Mouse (Mus musculus): ENCODE data around the gene Scn5a.
A peak's percentile ranks its signal among the peaks of the same experiment; 100 is the strongest.

The Scn5a gene

DNA sequence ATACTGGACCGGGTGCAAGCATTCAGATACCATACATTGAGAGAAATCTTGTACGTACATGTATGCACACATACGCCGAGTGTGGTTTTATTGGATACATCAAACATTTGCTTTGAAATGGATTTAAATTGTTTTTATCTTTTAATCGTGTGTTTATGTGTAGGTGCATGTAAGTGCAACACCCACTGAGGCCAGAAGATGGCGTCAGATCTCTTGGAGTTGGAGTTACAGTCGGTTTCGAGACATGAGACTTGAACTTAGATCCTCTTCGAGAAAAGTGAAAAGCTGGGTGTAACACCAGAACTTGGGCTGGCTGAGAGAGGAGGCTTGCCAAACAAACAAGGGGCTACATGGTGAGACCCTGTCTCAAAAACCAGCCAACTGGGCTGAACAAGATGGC, 75.2 kb downstream of the Scn5a start:
- no peak for DNase-seq (ENCODE audit: low spot score)

DNA sequence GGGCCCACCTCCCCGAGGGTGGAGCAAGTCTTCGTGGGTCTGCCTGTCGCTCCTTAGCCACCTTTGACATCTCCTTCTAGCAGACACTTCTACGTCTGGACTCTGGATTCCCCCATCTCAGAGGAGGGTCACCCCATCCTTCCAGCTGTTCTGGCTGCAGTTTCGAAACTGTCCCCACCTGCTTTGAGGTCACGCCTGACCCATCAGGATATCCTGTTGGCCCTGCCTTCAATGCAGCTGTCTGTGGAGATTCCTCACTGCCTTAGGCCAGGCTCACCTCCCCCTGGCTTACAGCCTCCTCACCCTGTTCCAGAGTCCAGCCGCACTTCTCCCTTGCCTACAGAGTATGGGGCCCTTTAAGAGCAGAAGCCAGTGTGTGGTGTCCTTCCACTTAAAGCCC, 79.9 kb downstream of the Scn5a start:
- DNase-seq (ENCODE audit: low spot score) = no peak

DNA sequence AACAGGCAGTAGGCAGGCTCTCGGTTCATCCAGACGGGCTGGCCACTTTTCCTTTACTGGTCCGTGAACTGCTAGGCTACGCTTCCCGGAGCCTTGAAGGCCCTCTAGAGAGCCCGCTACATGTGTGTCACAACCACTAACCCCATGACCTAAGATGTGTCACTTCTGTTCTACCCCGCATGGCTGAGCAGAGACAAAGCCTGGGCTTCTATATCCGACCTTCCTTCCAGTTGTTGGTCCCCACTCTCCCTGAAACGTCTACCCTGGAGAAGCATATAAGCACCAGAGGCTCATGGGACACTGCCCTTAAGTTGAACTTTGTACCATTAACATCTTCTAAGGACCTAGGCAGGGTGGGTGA, 80.6 kb downstream of the Scn5a start:
- DNase-seq (ENCODE audit: low spot score) = no peak

DNA sequence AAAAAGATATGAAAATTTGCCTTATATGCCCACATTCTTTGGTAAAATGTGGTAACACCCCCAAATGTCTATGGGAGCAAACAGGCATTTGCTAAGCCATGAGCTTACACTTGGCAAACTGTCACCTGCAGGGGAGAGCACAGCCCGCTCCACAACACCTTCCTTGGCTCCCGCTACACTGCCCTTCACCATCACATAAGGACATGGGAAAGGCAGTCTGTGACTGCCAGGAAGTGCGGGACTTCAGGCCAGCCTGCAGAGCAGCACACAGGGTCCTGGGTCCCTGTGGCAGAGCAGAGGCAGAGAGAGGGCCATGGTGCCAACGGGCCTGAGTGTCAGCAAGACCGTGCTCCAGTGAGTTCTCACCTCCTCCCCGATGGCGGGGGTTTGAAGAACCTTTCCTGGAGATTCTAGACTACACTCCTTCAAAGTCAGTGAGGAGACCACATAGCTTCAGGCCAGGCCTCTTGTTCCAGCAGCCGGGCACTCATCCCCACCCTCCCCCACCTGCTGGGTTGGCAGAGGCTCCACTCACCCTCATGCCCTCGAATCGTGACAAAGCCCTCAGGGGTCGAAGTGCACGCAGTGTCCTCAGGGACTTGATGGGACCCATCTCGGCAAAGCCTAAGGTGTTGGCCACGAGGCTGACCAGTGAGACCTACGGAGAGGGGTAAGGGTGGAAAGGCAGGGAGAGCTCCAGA, 81.1 kb downstream of the Scn5a start:
- no peak for DNase-seq (ENCODE audit: low spot score)

DNA sequence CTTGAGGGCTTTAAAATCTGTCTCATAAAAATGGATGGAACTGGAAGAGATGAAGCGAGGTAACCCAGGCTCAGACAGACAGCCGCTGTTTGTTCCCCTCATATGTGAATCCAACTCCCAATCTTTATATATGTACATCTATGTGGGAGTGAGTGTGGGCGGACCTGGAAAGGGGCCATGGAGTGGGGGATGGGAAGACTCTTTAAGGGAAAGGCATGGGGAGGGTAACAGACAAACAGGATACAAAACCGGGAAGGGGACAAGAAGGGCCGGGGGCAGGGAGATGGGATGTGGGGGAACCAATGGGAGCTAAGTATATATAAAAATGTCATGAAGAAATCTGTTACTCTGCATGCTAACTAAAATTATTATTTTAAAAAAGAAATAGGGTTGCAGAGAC, 81.9 kb downstream of the Scn5a start:
- no peak for DNase-seq (ENCODE audit: low spot score)

DNA sequence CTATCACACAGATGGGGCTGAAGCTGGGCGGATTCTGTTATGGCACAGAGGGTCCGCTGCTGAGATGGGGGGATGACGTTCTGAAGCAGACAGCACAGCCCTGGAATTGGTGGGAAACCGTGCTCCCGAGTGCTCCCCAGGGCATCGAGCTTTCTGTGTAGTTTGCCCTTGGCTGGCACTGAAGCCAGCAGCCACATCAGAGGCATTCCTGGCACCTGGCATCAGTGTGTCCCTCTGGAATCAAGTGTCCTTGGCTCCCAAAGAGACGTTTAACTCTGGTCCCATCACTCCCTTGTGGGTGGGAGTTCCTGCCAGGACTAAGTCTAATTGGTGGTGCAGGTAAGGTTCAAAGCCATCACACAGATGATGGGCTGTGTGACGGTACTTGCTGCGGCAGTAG, 82.5 kb downstream of the Scn5a start:
- no peak for DNase-seq (ENCODE audit: low spot score)

DNA sequence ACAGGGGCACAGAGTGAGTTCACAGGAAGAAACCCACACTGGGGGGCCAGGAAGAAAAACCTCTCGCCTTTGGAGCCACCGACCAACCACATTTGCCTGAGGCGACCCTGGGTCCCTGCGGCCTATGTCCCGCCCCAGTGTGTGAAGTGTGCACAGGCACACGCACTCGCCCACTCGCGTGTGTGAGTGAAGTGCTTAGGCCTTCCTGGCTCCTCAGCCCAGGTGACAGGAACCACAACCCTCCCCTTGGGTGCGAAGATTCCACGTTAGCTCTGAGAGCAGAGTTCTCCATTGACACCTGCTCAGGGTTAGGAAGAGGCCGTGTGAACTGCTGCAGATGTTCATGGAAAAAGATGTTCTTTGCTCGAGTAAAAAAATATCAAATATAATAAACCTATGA, 93.9 kb downstream of the Scn5a start:
- DNase-seq (ENCODE audit: low spot score) = no peak

DNA sequence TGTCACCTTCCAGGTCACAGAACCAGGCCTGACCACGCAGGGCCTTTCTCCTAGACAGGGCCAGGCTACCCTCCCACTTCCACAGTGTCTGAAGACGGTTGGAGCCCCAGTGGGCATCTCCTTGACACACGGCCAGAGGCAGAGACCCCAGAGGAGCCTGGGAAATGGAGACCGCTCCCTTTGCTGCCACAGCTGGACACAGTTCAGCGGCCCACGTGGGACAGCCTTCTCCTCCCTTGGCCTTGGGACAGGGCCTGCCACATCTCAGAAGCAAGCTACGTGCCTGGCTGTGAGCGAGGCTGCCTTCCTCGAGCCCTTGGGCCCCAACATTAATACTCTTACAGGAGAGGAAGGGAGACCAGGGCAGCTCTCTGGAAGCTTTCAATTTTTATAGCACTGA, 94.4 kb downstream of the Scn5a start:
- DNase-seq (ENCODE audit: low spot score) = no peak

DNA sequence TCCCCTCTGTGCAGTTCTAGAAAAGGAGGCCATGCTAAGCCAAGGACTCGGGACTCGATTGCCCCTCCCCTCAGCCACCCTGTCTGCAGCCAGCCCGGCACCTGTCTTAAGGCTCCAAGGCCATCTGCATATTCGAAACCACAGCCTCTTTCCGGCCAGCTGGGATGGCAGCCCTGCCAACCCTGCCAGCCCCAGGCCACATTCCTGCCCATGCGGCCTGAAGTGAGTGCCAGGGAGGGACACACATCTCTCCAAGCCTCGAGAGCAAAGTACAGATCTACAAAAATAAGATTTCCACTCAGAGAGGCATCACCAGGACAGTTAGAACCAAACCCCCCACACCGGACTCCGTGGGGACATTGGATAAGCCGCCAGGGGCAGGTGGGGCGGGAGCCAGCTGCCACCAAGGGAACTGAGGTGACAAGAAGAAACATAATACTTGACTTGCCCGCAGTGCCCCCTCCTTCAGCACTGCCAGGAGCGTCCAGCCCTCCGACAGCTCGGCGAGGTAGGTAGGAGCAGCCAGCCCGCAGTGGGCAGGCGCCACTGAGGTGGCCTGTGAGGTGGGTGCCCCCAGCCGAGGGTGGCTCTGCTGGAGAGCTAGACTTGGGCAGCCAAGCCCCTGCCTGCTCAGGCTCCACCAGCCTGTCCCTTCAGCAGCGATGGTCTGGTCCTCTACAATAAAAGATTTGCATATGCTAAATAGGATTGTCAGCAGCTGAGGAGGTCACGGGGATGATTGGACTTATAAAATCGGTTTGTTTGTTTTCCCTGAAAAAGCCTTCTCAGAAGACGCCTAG, 95.1 kb downstream of the Scn5a start:
- peak; percentile 22 for DNase-seq (ENCODE audit: low spot score)

DNA sequence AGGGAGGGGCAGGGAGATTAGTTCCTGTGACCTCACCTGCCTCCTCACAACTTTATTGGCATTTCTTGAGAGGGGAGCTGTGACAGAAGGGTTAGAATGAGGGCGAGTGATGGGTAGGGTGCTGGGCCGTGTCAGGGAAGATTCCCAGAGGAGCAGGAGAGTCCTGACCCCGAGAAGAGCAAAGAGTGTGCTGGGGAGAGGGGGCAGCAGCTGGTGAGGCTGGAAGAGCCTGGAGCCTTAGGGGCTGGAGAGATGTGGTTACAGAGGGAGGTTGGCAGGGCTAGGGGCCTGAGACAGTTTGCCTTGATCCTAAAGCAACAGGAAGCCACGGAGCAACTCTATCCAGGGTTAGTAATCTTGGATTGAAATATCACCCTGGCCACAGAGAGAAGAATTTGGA, 97.2 kb downstream of the Scn5a start:
- no peak for DNase-seq (ENCODE audit: low spot score)

DNA sequence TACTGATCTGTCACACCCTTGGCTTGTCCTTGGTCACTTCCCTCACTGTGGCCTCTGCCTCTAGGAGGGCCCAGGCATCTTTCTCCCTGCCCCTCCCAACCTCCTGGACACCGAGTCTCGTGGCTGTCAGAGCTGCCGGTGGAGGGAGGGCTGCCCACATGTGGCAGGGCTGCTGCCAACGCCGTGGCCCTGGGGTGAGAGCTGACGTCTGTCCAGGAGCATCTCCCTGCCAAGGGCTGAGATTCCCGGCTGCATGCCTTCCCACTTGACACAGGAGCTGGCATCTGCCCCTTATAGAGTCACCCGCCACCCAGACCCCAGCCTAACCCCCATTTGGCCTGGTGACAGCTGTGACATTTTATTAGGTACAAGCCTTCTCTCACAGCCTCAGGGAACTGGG, 99.5 kb downstream of the Scn5a start:
- peak; percentile 21 for DNase-seq (ENCODE audit: low spot score)

DNA sequence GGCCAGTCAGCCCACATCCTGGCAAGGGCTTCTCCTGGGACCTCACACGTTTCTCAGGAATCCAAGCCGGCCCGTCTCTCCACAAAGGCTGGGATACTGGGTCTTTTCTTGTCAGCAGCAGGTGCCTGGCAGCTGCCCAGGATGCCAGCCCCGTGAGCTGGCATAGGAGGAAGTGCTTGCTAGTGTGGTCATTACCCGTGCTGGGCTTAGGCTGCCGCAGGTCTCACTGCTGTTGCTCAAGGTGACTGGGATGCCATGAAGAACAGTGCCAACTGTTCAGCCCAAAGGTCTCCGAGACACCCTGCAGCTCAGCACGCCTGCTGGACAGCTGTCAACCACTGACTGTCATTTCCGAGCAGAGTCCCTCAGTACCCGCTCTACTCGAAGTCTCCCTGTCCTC, 100.5 kb downstream of the Scn5a start:
- no peak for DNase-seq (ENCODE audit: low spot score)

DNA sequence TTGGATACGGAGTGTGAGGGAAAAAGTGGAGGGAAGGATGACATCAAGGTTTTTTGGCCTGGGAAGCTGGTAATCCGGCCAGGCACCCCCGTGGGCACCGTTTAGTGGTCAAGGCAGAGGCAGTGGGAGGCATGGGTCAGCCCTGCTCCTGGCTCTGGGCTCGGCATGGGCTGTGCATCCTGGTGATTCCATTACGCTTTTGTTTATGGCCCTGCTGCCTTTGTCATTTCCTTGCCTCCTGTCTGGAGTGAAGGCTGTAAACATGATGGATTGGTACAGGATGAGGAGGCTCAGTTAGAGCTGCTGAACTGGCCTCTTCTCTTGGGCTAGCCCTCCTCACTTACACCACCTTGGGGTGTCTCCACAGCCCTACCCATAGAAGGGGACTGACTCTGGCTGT, 101.1 kb downstream of the Scn5a start:
- DNase-seq (ENCODE audit: low spot score) = no peak

DNA sequence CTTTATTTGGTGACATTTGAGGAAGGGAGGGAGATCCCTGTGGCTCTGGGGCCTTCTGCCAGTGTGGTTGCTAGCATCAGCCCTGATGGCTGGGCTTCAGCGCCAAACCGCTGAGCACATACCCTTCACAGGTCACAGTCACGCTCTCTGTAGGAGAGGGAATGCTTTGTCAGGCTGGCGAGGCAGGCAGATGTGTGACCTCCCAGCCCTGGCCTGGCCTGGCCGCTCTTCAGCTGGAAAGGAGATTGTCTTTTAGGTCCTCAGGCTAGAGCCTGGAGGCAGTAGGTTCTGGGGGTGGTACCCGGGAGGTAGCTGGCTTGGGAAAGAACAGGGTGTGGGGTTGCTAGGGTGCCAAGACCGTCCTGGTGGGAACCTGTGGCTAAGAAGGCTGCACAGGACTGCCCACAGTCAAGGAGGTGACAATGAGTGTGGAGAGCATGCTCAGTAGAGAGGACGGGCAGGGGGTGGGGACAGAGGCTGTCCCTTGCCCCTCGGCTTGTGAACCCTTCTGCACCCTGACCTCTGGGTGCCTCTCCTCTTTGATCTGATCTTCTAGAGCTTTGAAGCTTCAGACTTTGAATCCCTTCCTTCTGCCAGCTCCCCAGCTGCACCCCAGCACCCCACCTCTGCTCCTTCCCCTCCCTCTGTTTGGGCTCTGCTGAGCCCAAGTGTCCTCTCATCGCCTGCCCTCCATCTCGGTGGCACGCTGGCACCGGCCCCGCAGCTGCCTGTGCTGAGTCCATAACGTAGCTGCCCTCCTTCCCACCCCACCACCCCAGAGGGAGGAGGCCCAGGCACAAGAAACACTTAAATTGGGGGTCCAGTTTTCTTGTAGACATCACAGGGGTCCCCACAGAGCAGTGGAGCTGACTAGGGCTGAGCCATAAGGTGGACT, 103.9 kb downstream of the Scn5a start:
- DNase-seq (ENCODE audit: low spot score) = no peak

DNA sequence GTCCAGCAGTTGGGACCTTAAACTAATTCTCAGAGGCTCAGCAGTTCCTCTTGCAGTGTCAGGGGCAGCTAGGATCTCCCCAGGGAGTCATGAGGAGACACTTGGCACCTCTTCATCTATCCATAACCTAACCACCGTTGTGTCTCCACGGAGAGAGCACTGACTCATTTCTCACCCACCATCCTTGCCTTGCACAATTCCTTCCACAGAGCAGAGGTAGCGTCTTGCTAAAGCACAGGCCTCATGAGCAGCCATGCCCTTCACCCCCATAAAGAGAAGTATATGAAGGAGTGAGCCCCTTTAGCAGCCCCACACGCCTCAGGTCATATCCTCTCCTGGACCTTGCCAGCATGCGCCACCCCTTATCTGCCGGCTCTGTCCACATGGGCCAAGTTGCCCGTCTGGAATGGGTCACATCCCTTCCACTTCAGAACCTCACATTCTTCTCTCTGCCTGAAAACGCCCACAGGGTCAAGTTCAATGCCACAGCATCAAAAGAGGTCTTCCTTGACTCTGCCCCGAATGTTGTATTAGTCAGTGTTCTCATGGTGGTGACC, 105.1 kb downstream of the Scn5a start:
- no peak for DNase-seq (ENCODE audit: low spot score)

DNA sequence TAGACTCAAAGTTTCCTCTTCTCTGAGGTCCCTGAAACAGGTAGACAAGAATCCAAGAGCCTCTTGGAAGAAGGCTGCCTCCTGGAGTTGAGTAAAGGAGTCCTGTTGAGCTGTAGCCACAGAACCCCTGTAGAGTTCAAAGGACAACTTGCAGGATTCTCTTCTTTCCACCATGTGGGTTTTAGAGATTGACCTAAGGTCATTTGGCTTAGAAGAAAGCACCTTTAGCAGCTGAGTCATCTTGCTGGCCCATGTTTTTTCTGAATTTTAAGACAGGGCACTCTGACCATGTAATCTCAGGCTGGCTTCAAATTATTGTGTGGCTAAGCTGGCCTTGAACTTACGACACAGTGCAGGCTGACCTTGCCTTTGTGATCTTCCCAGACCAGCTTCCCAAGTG, 105.8 kb downstream of the Scn5a start:
- DNase-seq (ENCODE audit: low spot score) = no peak

DNA sequence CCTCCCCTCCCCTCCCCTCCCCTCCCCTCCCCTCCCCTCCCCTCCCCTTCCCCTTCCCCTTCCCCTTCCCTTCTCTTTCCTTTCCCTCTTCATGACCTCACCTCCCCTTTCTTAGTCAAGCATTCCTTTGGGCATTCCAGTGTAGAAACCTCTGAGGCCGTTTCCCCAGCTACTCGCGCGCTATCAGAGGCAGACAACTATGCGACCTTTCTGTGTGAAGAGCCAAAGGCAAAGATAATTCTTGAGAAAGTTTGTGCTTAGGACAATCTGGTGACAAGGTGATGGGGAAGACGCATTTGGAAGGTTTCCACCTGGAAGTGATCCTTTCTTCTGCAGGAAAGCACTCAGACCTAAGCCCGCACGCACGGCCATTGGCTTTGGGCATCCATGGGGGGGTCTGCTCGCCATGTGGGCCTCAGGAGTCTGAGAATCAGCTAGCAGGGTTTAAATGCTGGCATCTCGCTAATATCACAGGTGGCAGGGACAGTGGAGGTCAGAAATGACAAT, 106.4 kb downstream of the Scn5a start:
- no peak for DNase-seq (ENCODE audit: low spot score)

DNA sequence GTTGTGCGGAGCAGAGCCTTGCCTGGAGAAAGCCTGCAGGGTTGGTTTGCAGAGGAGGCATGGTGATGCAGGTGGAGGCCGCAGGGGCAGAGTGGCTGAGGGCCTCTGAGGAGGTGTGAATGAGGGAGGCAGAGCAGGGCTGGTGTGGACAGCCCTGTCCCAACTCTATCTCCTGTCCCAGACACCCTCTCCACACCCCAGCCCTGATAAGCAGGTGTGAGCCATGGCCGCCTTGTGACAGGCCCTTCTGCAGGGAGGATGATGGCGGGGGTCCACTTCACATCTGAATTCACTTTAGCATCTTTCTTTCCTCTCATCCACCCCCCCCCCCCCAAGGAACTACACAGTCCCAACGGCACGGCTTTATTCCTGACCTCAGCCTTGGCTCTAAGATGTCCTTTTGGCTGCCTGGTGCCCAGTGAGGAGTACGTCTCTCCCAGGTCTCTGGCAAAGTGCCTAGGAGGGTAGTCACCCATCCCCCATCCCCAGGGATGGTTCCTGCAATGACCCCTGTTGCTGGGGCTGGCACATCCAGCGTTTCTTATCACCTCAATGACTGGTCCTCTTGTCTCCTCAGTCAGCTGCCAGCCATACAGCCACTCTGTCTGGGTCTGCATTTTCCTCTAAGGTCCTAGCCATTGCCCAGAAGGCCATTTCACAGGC, 109.0 kb downstream of the Scn5a start:
- DNase-seq (ENCODE audit: low spot score) = no peak

DNA sequence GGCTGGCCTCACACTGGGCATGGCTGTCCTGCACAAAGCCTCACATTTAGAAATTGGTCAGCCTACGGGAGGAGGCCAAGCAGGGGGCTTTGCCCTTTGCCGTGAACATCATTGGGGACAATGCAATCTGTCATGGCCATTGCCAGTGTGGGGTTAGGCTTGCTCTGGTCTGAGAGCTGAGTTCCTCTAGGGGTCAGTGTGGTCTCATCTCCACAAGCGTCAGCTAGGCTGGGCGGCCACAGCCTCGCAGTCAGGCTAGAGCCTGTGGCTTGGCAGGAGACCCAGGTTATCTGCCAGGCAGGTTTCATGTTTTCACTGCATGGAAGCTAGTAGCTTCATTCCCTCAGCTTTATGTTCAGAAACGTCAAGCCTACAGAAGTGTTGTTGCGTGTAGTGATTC, 113.2 kb downstream of the Scn5a start:
- peak; percentile 24 for DNase-seq (ENCODE audit: low spot score)

DNA sequence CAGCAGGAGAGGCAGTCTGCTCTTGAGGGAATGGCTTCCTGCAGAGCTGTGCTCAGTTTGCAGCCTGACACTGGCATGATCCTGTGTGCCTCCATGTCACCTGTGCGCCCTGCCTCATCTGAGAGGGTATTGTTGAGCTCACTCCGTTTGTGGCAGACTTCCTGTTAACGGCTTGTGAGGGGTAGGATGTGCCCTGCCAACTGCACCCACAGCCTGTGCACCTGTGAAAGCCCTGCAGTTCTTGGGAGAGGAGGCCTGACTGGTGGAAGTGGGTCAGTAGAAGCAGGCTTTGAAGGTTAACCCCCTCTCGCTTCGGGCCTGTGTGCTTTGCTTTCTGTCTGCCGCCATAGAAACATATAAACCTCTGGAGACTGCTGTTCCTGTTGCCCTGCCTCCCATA, 113.8 kb downstream of the Scn5a start:
- no peak for DNase-seq (ENCODE audit: low spot score)

DNA sequence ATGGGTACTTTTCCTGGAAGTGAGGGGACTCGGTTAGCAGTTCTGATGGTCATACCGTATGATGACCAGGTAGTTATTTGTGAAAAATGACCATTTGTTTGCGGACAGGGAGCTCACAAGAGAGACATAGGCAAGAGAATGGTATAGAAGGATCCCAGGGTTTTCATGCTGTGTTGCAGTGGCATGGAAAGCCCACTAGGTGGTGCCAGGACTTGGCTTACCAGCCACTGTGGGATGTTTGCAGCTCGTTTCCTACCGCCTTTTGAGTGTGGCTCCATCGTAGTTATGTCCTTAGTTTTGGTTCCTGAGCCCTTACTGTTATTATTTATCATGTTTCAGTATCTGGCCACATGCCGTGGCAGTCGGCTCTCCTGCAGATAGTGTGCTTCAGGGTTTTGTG, 118.4 kb downstream of the Scn5a start:
- DNase-seq (ENCODE audit: low spot score) = peak; percentile 54

DNA sequence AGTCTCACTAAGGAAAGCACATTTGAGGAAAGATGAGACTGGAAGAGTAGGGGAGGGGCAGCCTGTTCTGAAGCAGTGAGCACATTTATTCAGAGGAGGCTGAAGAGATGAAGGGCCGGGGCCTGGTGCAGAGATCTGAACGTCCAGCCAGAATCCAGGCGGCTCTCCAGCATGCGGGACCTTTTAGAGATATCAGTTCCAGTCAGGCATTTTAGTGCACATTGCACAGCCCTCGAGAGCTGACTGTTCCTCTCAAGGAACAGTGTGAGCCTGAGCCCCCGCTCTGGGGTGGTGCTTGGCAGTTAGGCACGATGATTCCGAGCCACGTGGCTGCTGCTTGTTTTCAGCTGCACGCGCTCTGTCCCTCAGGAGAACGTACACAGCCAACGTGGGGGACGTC, 121.7 kb downstream of the Scn5a start:
- DNase-seq (ENCODE audit: low spot score) = no peak

Measured in ovary, postnatal 36 days (tissue).